Mouse (Mus musculus) CD4-positive, CD25-positive, alpha-beta regulatory T cell (primary cell): Measurements from ENCODE around the gene Necap2. TPM values are rescaled to one million over a fixed set of nuclear protein-coding genes. Genes with fewer than 3 reads are reported as not detected.

Source experiments
- polyA plus RNA-seq: library from polyadenylated mRNA; unstranded; fragments of 100-300 nt; shearing (Covaris generic); gene quantifications from one replicate; pipeline ENCODE4 v1.2.1, GENCODE M21; 2017

Gene Necap2
- 141 TPM for polyA plus RNA-seq

DNA sequence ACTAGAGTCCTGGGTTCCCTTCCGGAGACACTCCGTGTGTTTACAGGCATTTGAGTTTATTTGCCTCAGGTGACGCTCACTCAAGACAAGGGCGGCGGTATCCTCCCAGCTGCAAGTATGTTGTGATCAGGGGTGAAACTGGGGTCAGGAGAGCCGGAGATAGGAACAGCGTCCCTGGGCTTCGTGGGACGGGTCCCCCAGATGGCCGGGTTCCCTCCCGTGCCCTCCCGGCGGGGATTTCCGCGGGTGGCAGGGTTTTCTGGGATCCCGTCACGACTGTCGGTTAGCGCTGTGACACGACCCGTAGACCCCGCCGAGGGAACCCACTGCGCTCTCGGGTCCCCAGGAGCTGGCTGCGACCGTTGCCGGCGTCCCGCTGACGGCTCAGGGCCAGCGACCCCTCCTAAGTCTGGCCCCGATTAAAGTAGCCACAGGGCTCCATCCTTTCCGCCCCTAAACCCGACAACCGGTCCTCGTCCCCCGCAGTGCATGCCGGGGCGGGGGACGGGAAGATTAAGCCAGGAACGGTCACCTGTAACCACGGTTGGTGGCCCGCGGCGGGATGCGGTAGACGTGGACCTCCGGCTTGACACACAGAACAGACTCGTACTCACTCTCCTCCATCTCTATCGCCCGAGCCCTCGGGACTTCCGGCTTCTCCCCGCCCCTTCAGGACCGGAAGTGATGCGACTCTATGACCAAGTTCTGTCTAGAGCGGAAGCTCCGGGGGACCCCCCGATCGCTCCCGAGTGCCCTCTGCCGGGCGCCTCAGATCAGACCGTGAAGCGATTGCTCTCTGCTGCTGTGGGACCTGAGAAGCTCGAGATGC, at the start of gene Necap2:
Gene Necap2, minus strand, starts transcription at position 677 of the 829 bp plus-strand sequence.

DNA sequence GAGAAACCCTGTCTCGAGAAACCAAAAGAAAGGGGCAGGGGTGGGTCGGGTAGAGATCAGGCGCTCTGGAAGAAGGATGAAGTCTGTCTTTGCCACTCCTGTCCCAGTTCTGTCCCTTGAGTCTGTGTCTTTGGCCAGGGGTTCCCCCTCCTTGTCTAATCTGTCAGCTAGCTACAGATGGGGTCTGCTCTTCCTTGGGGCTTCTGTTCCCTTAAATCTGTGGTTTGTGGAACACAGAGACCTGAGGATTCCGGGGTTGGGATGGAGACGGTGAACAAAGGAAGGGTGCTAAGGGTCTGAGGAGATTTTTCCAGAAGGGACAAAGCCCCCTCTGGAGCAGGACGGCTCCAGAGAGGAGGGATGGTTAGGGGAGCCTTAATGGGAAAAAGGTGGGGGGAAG, 9.9 kb upstream of the Necap2 start, which contains the start of gene Spata21:
Gene Spata21, plus strand, starts transcription at position 301 of the 400 bp plus-strand sequence.

DNA sequence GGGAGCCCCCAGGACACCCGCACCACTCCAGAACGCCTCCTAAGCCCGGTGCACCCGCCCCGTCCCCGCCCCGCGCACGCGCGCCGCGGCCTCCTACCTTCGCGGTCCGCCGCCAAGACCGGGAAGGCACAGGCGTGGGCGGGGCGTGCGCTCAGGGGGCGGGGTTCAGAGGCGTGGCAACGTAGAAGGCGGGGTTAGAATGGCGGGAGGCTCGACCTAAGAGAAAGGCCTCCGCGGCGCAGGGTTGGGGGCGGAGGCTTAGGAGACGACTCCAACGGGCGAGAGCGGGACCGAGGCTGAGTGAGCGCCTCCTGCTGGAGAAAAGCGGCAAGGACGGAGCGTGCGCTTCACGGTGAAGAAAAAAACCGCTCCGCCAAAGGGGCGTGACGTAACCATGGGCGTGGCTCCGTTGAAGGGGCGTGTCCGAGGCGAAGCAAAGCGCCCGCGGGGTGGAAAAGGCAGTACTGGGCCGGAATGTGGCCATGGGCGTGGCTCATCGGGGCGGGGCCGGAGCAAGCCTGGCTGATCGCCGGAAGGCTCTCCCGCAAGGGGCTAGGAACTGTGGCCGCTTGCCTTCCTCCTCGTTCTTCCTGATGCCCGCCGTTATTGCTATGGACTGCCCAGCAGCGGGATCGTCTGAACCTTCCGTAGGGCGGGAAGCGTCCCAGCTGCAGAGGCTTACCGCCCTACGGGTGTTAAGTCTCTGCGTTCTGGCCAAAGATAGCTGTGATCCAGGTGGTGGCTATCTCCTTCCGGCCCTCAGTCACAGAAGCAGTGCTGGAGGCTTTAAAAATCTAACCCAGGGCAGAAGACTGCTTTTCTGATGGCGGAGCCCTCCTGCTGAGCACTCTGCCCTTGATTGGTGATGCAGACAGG, 17.5 kb downstream of the Necap2 start, which contains the start of gene Crocc:
Gene Crocc, minus strand, starts transcription at position 125 of the 876 bp plus-strand sequence.

Other genes with a start within 250 kb of the Necap2 start
- 0.51 TPM for gene Padi1, start 232.6 kb downstream of the Necap2 start, polyA plus RNA-seq
- gene Padi2, start 172.0 kb downstream of the Necap2 start, polyA plus RNA-seq, result 13.2 TPM
- 268 TPM for gene Sdhb, start 117.2 kb downstream of the Necap2 start, polyA plus RNA-seq
- gene Atp13a2, start 91.5 kb downstream of the Necap2 start, polyA plus RNA-seq, result 58.0 TPM
- gene Mfap2, start 67.9 kb downstream of the Necap2 start, polyA plus RNA-seq, result not detected
- gene Crocc, start 17.8 kb downstream of the Necap2 start, polyA plus RNA-seq, result 5.6 TPM
- gene Spata21, start 10.0 kb upstream of the Necap2 start, polyA plus RNA-seq, result 0.49 TPM
- gene Szrd1, start 61.4 kb upstream of the Necap2 start, polyA plus RNA-seq, result 62.5 TPM
- gene Fbxo42, start 69.6 kb upstream of the Necap2 start, polyA plus RNA-seq, result 22.4 TPM
- gene Rsg1, start 135.6 kb upstream of the Necap2 start, polyA plus RNA-seq, result 5.5 TPM
- not detected for gene Arhgef19, start 161.1 kb upstream of the Necap2 start, polyA plus RNA-seq
- gene Epha2, start 222.9 kb upstream of the Necap2 start, polyA plus RNA-seq, result not detected